Mouse (Mus musculus) heart, adult 2 months (tissue): ENCODE measurements around the gene Prdm13. TPM values are rescaled to one million over a fixed set of nuclear protein-coding genes. Genes with fewer than 3 reads are reported as not detected.

Source experiments
- DNase-seq, 2 experiments: peaks; one replicate each; pipeline ENCODE4 v3.0.0; 2021
- H3K27ac ChIP-seq: fragments of 200-600 bp; 2 replicates; pipeline ENCODE4 v1.8.1; 2022
- H3K27me3 ChIP-seq: fragments of 200-500 bp; 2 replicates; pipeline ENCODE4 v1.6.1; 2012; ENCODE audit warnings: mild to moderate bottlenecking, low read length, inconsistent platforms, mixed read lengths; ENCODE audit not compliant: control insufficient read depth, insufficient read depth
- H3K36me3 ChIP-seq: fragments of 200-500 bp; 2 replicates; pipeline ENCODE4 v1.6.1; 2012; ENCODE audit warnings: low read length, inconsistent platforms; ENCODE audit not compliant: control insufficient read depth, insufficient read depth
- H3K4me1 ChIP-seq: fragments of 200-500 bp; 2 replicates; pipeline ENCODE4 v1.6.1; 2011; ENCODE audit warnings: low read length; ENCODE audit not compliant: control insufficient read depth, insufficient read depth
- H3K4me3 ChIP-seq: fragments of 200-600 bp; 2 replicates; pipeline ENCODE4 v1.8.1; 2022
- H3K79me2 ChIP-seq: fragments of 200-500 bp; replicated peaks from 2 replicates; pipeline ENCODE4 v1.6.1; 2012; ENCODE audit warnings: mild to moderate bottlenecking, inconsistent platforms, low read length, moderate library complexity, mixed read lengths; ENCODE audit not compliant: control insufficient read depth, insufficient read depth
- H3K9ac ChIP-seq: fragments of 200-500 bp; 2 replicates; pipeline ENCODE4 v1.6.1; 2012; ENCODE audit warnings: low read depth, mild to moderate bottlenecking, control low read depth, inconsistent platforms, low read length, mixed read lengths
- CTCF ChIP-seq: fragments of 200-600 bp; IDR thresholded peaks from 2 replicates; pipeline ENCODE4 v1.8.1; 2022; ENCODE audit warnings: antibody characterized with exemption, mild to moderate bottlenecking, moderate library complexity
- EP300 ChIP-seq: fragments of 200-500 bp; IDR thresholded peaks from 2 replicates; pipeline ENCODE4 v1.6.1; 2011; ENCODE audit warnings: low read depth, low read length, control low read depth; ENCODE audit not compliant: insufficient read depth
- POLR2A ChIP-seq: fragments of 200-500 bp; IDR thresholded peaks from 2 replicates; pipeline ENCODE4 v1.6.1; 2011; ENCODE audit warnings: mild to moderate bottlenecking, low read depth, low read length, control low read depth; ENCODE audit not compliant: insufficient read depth
- WGBS: fragments of 180-500 bp; shearing (Covaris S2); methylation state at CpG from one replicate; pipeline ENCODE4 v1.1.7; 2018; 5-methylcytosine and 5-hydroxymethylcytosine counted together
- intact Hi-C: fragments of 180-260 bp; cut with DNase I; formaldehyde crosslinking; loops from one replicate; pipeline ENCODE4 v1.15.1; 2025
- polyA plus RNA-seq: library from polyadenylated mRNA; depleted of rRNA; stranded (reverse); fragments of >200 nt; gene quantifications from 2 replicates; pipeline ENCODE4 v1.2.3, GENCODE M21; 2012
- total RNA-seq, 2 experiments: library from RNA; stranded (reverse); gene quantifications; 2 replicates each; pipeline ENCODE4 v1.2.3; 2021

Gene Prdm13
- total and polyA plus RNA-seq, 3 experiments = not detected

- H3K4me1 ChIP-seq = no peaks in the 10 kb centered on the region
- DNase-seq = no peak
- H3K27ac ChIP-seq = no peak overlapping the region
- H3K79me2 ChIP-seq = no peaks in the 10 kb centered on the region
- intact Hi-C loops = no loop called here
- H3K9ac ChIP-seq = no peak overlapping the region
- H3K36me3 ChIP-seq = no peaks in the 10 kb centered on the region
- no peak for TF ChIP-seq CTCF
- no peak for TF ChIP-seq POLR2A
- TF ChIP-seq EP300 = no peak
- 2% methylated on average over 5 of the region's 5 CpGs for WGBS
- peaks cover 30% of the 10 kb centered on the region for H3K27me3 ChIP-seq
- no peak overlapping the region for H3K4me3 ChIP-seq
Observed at GRCm38 (mm10) chr4:21686934-21687333, 1.2 kb upstream of the Prdm13 start.

DNA sequence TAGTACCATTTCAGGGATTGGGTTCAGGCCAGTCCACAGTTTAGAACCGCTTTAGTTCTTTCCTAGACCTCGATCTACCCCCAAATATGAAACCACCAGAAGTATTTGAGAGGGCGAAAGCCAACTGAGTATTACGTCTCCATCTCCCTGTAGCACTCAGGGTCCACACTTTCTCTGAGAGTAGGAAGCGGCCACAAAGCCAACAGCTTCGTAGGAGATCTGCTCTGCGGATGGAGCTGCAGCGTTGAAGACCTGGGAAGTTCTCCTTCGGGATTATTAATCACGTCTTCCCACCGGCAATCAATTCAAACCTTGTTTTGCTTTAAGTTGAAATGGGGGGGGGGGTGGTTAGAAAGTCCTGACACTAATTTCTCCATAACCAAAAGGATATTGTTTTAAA lies 653 bp upstream of the Prdm13 start:
- no peaks in the 10 kb centered on the region for H3K36me3 ChIP-seq
- TF ChIP-seq POLR2A (no peak), EP300 (no peak), CTCF (no peak)

GRCm38 (mm10) chr4:21684341-21684970 lies 1.3 kb downstream of the Prdm13 start:
- 5% methylated on average over 14 of the region's 14 CpGs for WGBS
- Histone ChIP-seq H3K4me1 (no peaks in the 10 kb centered on the region), H3K27ac (no peak overlapping the region), H3K4me3 (no peak overlapping the region), H3K36me3 (no peaks in the 10 kb centered on the region), H3K9ac (no peak overlapping the region), H3K27me3 (peaks cover 31% of the 10 kb centered on the region), H3K79me2 (no peaks in the 10 kb centered on the region)
- DNase-seq = no peak
- no peak for TF ChIP-seq EP300
- intact Hi-C loops = no loop called here

More for the DNA sequence above, 653 bp upstream of the Prdm13 start:
- no peak overlapping the region for H3K4me3 ChIP-seq
- intact Hi-C loops = no loop called here
- no peak overlapping the region for H3K27ac ChIP-seq
- DNase-seq = no peak
- WGBS = 6% methylated on average over 11 of the region's 11 CpGs
- no peak overlapping the region for H3K9ac ChIP-seq
- no peaks in the 10 kb centered on the region for H3K4me1 ChIP-seq
- H3K79me2 ChIP-seq = no peaks in the 10 kb centered on the region
- H3K27me3 ChIP-seq = peaks cover 30% of the 10 kb centered on the region

GRCm38 (mm10) chr4:21682421-21683150 lies 3.2 kb downstream of the Prdm13 start:
- Histone ChIP-seq H3K9ac (no peak overlapping the region), H3K4me3 (no peak overlapping the region), H3K4me1 (no peaks in the 10 kb centered on the region), H3K79me2 (no peaks in the 10 kb centered on the region), H3K27ac (no peak overlapping the region), H3K27me3 (peaks cover 40% of the 10 kb centered on the region), H3K36me3 (no peaks in the 10 kb centered on the region)
- WGBS = 15% methylated on average over 10 of the region's 10 CpGs
- intact Hi-C loops = no loop called here
- no peak for DNase-seq
- TF ChIP-seq CTCF = no peak
- no peak for TF ChIP-seq POLR2A
- no peak for TF ChIP-seq EP300

DNA sequence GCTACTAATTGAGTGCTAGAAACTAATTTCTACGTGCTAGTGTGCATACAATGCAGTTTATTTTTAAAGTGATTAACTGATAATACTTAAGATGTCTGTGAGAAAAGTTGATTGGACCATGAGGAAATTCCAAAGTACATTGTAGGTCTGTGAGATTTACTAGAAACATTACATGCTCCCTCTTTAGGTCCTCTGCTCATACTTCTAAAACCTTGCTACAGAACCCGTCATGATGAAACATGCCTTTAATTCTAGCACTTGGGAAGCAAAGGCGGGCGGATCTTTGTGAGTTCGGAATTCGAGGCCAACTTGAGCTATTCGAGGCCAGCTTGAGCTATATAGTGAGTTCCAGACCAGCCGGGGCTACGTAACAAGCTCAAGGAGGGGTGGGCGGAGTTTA lies 4.8 kb downstream of the Prdm13 start:
- Histone ChIP-seq H3K79me2 (no peaks in the 10 kb centered on the region), H3K27ac (no peak overlapping the region), H3K9ac (no peak overlapping the region), H3K4me1 (no peaks in the 10 kb centered on the region), H3K4me3 (no peak overlapping the region), H3K36me3 (no peaks in the 10 kb centered on the region), H3K27me3 (peaks cover 37% of the 10 kb centered on the region)
- DNase-seq = no peak
- intact Hi-C loops = no loop called here
- TF ChIP-seq CTCF (no peak), EP300 (no peak), POLR2A (no peak)
- 7% methylated on average over 10 of the region's 10 CpGs for WGBS

GRCm38 (mm10) chr4:21679624-21680480 lies 5.9 kb downstream of the Prdm13 start:
- no peak overlapping the region for H3K9ac ChIP-seq
- no peaks in the 10 kb centered on the region for H3K4me1 ChIP-seq
- no peak for DNase-seq
- H3K27ac ChIP-seq = no peak overlapping the region
- no peak overlapping the region for H3K4me3 ChIP-seq
- H3K79me2 ChIP-seq = no peaks in the 10 kb centered on the region
- intact Hi-C loops = no loop called here
- WGBS = 7% methylated on average over 41 of the region's 42 CpGs
- TF ChIP-seq CTCF (no peak), EP300 (no peak), POLR2A (no peak)
- no peaks in the 10 kb centered on the region for H3K36me3 ChIP-seq
- peaks cover 29% of the 10 kb centered on the region for H3K27me3 ChIP-seq
